ENCODE assay signal across 13 mouse cellular contexts in the genomic region with DNA sequence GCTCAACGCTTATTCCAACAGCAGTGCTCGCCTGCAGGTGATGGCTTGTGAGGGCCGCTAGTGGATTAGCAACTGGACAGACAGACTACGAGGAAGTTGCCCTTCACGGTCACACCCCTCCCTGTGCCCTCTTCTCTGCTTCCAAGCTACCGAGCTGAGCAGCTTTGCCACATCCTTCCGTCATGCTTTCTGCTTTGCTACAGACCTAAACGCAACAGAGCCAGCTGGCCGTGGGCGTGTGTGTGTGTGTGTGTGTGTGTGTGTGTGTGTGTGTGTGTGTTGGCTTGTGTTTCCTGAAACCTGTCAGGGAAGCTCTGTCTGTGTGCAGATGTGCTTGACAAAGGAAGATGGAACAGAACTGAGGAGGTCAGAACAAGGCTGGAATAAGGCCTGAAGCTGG. TPM values are rescaled to one million over a fixed set of nuclear protein-coding genes. Genes with fewer than 3 reads are reported as not detected.
DNase-seq lines count a peak whose midpoint lies in the region; ATAC-seq and TF ChIP-seq lines count a peak whose summit lies in the region.
"Had no signal": no experiment of that assay in that cellular context is flagged by ENCODE, and none has a peak within 500 bp of the region (broad histone marks: within the 10 kb centered on the region; RNA-seq: fewer than 3 reads in every experiment).

No protein-coding gene starts in this region.

- ATAC-seq in neutrophil, adult 5-6 weeks (ENCODE audit: extremely low read depth, insufficient number of reproducible peaks, low FRiP score, poor library complexity, severe bottlenecking): peak; percentile 75
- ATAC-seq in stomach, postnatal 0 days (ENCODE audit: low FRiP score, low TSS enrichment): no peak

- no peaks in the 10 kb centered on the region for H3K27me3 ChIP-seq in forebrain, embryonic 10.5 days (ENCODE audit: poor library complexity, severe bottlenecking)
- no peaks in the 10 kb centered on the region for H3K27me3 ChIP-seq in stomach, postnatal 0 days (ENCODE audit: control insufficient read depth, insufficient read depth, low read length)
- H3K27me3 ChIP-seq: embryonic facial prominence, embryonic 15.5 days; lung, embryonic 15.5 days had no signal

- no peak overlapping the region for H3K4me3 ChIP-seq in layer of hippocampus, adult 2 months
- H3K4me3 ChIP-seq in forebrain, embryonic 10.5 days: no peak overlapping the region
- H3K4me3 ChIP-seq in stomach, postnatal 0 days (ENCODE audit: low read depth, low read length): no peak overlapping the region
- H3K4me3 ChIP-seq: embryonic facial prominence, embryonic 15.5 days; lung, embryonic 15.5 days had no signal

- H3K9me3 ChIP-seq in forebrain, embryonic 10.5 days: no peaks in the 10 kb centered on the region
- no peaks in the 10 kb centered on the region for H3K9me3 ChIP-seq in stomach, postnatal 0 days (ENCODE audit: control insufficient read depth, low read length)
- H3K9me3 ChIP-seq: embryonic facial prominence, embryonic 15.5 days; lung, embryonic 15.5 days had no signal

- no peak overlapping the region for H3K27ac ChIP-seq in layer of hippocampus, adult 2 months
- no peak overlapping the region for H3K27ac ChIP-seq in forebrain, embryonic 10.5 days
- no peak overlapping the region for H3K27ac ChIP-seq in stomach, postnatal 0 days (replicated peaks)
- H3K27ac ChIP-seq: embryonic facial prominence, embryonic 15.5 days; lung, embryonic 15.5 days had no signal

- peak; percentile 47 for DNase-seq in spleen, adult 12 weeks (ENCODE audit: low spot score)
- DNase-seq in spleen, postnatal 14 days (ENCODE audit: low spot score in 2 of 2): no peak
- peak; percentile 44 to 61 for DNase-seq in layer of hippocampus, adult 2 months (ENCODE audit: low spot score in 2 of 2)
- peak; percentile 71 to 76 for DNase-seq in thymus, postnatal 36 days
- DNase-seq in cerebellum, adult 9-11 months: no peak
- DNase-seq in forebrain, embryonic 10.5 days (ENCODE audit: extremely low spot score, low spot score): no peak
- no peak for DNase-seq in stomach, postnatal 0 days (ENCODE audit: low spot score)
- DNase-seq: adrenal gland, postnatal 14 days; kidney, adult 11 months had no signal

- no peak overlapping the region for H3K9ac ChIP-seq in stomach, postnatal 0 days (ENCODE audit: low read length)
- H3K9ac ChIP-seq: embryonic facial prominence, embryonic 15.5 days; lung, embryonic 15.5 days had no signal

- TF ChIP-seq EP300 in stomach, postnatal 0 days (optimal IDR thresholded peaks at IDR 0.05): no peak

- H3K4me1 ChIP-seq in forebrain, embryonic 10.5 days: no peaks in the 10 kb centered on the region
- no peaks in the 10 kb centered on the region for H3K4me1 ChIP-seq in stomach, postnatal 0 days (replicated peaks; ENCODE audit: control insufficient read depth, insufficient read depth)
- H3K4me1 ChIP-seq: embryonic facial prominence, embryonic 15.5 days; lung, embryonic 15.5 days had no signal

- H3K4me2 ChIP-seq in stomach, postnatal 0 days (replicated peaks; ENCODE audit: low read depth): no peak overlapping the region
- H3K4me2 ChIP-seq: embryonic facial prominence, embryonic 15.5 days; heart, embryonic 11.5 days; lung, embryonic 15.5 days had no signal

- WGBS in forebrain, embryonic 10.5 days: 90% methylated on average over 10 of the region's 10 CpGs
- 74% methylated on average over 10 of the region's 10 CpGs for WGBS in stomach, postnatal 0 days

- no peak for TF ChIP-seq CTCF in layer of hippocampus, adult 2 months (conservative IDR thresholded peaks at IDR 0.05)
- TF ChIP-seq CTCF in stomach, postnatal 0 days (IDR thresholded peaks at IDR 0.05; ENCODE audit: low read depth): no peak

- peaks cover 96% of the 10 kb centered on the region for H3K36me3 ChIP-seq in forebrain, embryonic 10.5 days (replicated peaks)
- peaks cover 49% of the 10 kb centered on the region for H3K36me3 ChIP-seq in stomach, postnatal 0 days (ENCODE audit: control insufficient read depth, insufficient read depth, low read length)

RNA-seq across cellular contexts. Expression of a gene that starts 35.9 kb away (rescaled TPM):
- 1 to 10 TPM; 3.9 to 5.0 TPM for total RNA-seq in layer of hippocampus, adult 2 months (2021)
- 7.1 and 12.8 TPM in 2 replicates for total RNA-seq in neutrophil, adult 5-6 weeks (2017)
- polyA plus RNA-seq in forebrain, embryonic 10.5 days (2016; fragmentation: Nextera tagmentation; extraction: Ambion mirVana): 0.33 and 0.43 TPM in 2 replicates
- 0.25 and 0.42 TPM in 2 replicates for polyA plus RNA-seq in stomach, postnatal 0 days (2015; fragmentation: Nextera tagmentation; extraction: Ambion mirVana)

Comparison
In these comparisons a context has a peak if more than half of its experiments do, and no peak if none do; other contexts are left out.
1. DNase-seq: peak in spleen, adult 12 weeks (single experiment), layer of hippocampus, adult 2 months (2 of 2) and thymus, postnatal 36 days (2 of 2); none in spleen, postnatal 14 days (0 of 2), cerebellum, adult 9-11 months (single experiment), forebrain, embryonic 10.5 days (single experiment) and stomach, postnatal 0 days (single experiment).